Mouse (Mus musculus) small intestine, adult 2 months (tissue): ENCODE measurements at regions not wholly inside any gene's neighbourhood (a gene's known extent, or its start where the extent isn't known, plus 50 kb on each side); places are given as distances from the start of the nearest gene placed in this dataset.

ENCODE experiments used
- H3K27ac ChIP-seq: fragments of 200-500 bp; 2 replicates; pipeline ENCODE4 v1.5.1; 2012; ENCODE audit warnings: low read depth, low read length, control low read depth, inconsistent platforms; ENCODE audit not compliant: insufficient read depth
- H3K27me3 ChIP-seq: fragments of 200-500 bp; 2 replicates; pipeline ENCODE4 v1.6.1; 2012; ENCODE audit warnings: mild to moderate bottlenecking, moderate library complexity, low read length, inconsistent platforms; ENCODE audit not compliant: control insufficient read depth, insufficient read depth
- H3K36me3 ChIP-seq: fragments of 200-500 bp; 2 replicates; pipeline ENCODE4 v1.6.1; 2012; ENCODE audit warnings: mild to moderate bottlenecking, low read length, control low read depth, inconsistent platforms; ENCODE audit not compliant: control insufficient read depth, insufficient read depth
- H3K4me1 ChIP-seq: fragments of 200-500 bp; 2 replicates; pipeline ENCODE4 v1.6.1; 2012; ENCODE audit warnings: low read length, inconsistent platforms, mixed read lengths; ENCODE audit not compliant: control insufficient read depth, insufficient read depth, insufficient read length
- H3K4me3 ChIP-seq: fragments of 200-500 bp; 2 replicates; pipeline ENCODE4 v1.5.1; 2012; ENCODE audit warnings: low read depth, mild to moderate bottlenecking, control low read depth, inconsistent platforms, low read length, moderate library complexity
- CTCF ChIP-seq: fragments of 200-500 bp; IDR thresholded peaks from 2 replicates; pipeline ENCODE4 v1.5.1; 2012; ENCODE audit warnings: low read depth, mild to moderate bottlenecking, control low read depth, inconsistent platforms, low read length, moderate library complexity, mixed read lengths; ENCODE audit not compliant: insufficient replicate concordance, insufficient read length; ENCODE audit errors: extremely low read depth
- POLR2A ChIP-seq: fragments of 200-500 bp; IDR thresholded peaks from 2 replicates; pipeline ENCODE4 v1.6.1; 2012; ENCODE audit warnings: low read depth, mild to moderate bottlenecking, control low read depth, inconsistent platforms, low read length, moderate library complexity
- WGBS: fragments of 180-500 bp; shearing (Covaris S2); methylation state at CpG from one replicate; pipeline ENCODE4 v1.1.7; 2018; 5-methylcytosine and 5-hydroxymethylcytosine counted together

- Histone ChIP-seq H3K36me3 (no peaks in the 10 kb centered on the region), H3K4me3 (no peak overlapping the region), H3K4me1 (peaks cover 2% of the 10 kb centered on the region; the same call in 1 of the 2 replicates), H3K27me3 (no peaks in the 10 kb centered on the region), H3K27ac (no peak overlapping the region)
- TF ChIP-seq CTCF (no peak), POLR2A (no peak)
- 77% methylated on average over 6 of the region's 6 CpGs for WGBS
Measured at GRCm38 (mm10) chr7:129814149-129814860, 222.6 kb downstream of the Wdr11 start.

GRCm38 (mm10) chr7:129818833-129819232 is 227.2 kb downstream of the Wdr11 start:
- no peaks in the 10 kb centered on the region for H3K36me3 ChIP-seq
- no peak overlapping the region for H3K27ac ChIP-seq
- no peak for TF ChIP-seq CTCF
- TF ChIP-seq POLR2A: no peak
- peaks cover 2% of the 10 kb centered on the region; the same call in 1 of the 2 replicates for H3K4me1 ChIP-seq
- 94% methylated on average over 2 of the region's 2 CpGs for WGBS
- H3K27me3 ChIP-seq: no peaks in the 10 kb centered on the region
- no peak overlapping the region for H3K4me3 ChIP-seq

- Histone ChIP-seq H3K27ac (no peak overlapping the region), H3K27me3 (no peaks in the 10 kb centered on the region), H3K4me3 (no peak overlapping the region), H3K36me3 (no peaks in the 10 kb centered on the region), H3K4me1 (no peaks in the 10 kb centered on the region)
- WGBS: 91% methylated on average over 5 of the region's 5 CpGs
- TF ChIP-seq CTCF (no peak), POLR2A (no peak)
Measured at GRCm38 (mm10) chr7:129819651-129820050, 228.0 kb downstream of the Wdr11 start.

GRCm38 (mm10) chr7:129828970-129829369 is 237.3 kb downstream of the Wdr11 start:
- TF ChIP-seq CTCF (no peak), POLR2A (no peak)
- Histone ChIP-seq H3K4me1 (no peaks in the 10 kb centered on the region), H3K27ac (no peak overlapping the region), H3K4me3 (no peak overlapping the region), H3K27me3 (no peaks in the 10 kb centered on the region), H3K36me3 (no peaks in the 10 kb centered on the region)
- 93% methylated on average over 1 of the region's 1 CpGs for WGBS

GRCm38 (mm10) chr7:129832830-129833229 is 241.2 kb downstream of the Wdr11 start:
- no peak overlapping the region for H3K4me3 ChIP-seq
- no peaks in the 10 kb centered on the region for H3K4me1 ChIP-seq
- no peaks in the 10 kb centered on the region for H3K36me3 ChIP-seq
- no peak for TF ChIP-seq CTCF
- TF ChIP-seq POLR2A: no peak
- 87% methylated on average over 8 of the region's 8 CpGs for WGBS
- H3K27ac ChIP-seq: no peak overlapping the region
- no peaks in the 10 kb centered on the region for H3K27me3 ChIP-seq

GRCm38 (mm10) chr7:129842303-129843122 is 250.8 kb downstream of the Wdr11 start:
- TF ChIP-seq CTCF: no peak
- TF ChIP-seq POLR2A: no peak
- no peaks in the 10 kb centered on the region for H3K27me3 ChIP-seq
- H3K27ac ChIP-seq: no peak overlapping the region
- WGBS: 47% methylated on average over 10 of the region's 10 CpGs
- no peaks in the 10 kb centered on the region for H3K36me3 ChIP-seq
- no peak overlapping the region for H3K4me3 ChIP-seq
- H3K4me1 ChIP-seq: no peaks in the 10 kb centered on the region

DNA sequence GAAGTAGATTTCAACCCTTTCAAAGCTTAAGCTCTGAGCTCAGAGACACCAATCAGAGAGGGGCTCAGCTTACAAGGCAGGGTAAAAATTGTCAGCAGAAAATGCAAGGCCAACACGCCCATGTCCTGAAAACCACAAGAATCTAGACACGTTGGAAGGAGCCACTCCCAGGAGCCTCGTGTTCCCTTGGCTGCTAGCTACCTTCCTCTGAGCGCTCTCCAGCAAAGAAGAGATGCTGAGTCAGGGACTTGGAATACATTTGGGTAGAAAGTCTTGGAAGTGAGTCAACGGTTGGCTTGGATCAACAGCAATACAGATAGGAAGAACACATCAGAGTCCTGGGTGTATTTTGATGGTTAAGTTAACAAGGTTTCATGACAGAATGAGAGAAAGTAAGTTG is 255.5 kb downstream of the Wdr11 start:
- Histone ChIP-seq H3K36me3 (no peaks in the 10 kb centered on the region), H3K27ac (no peak overlapping the region), H3K4me1 (no peaks in the 10 kb centered on the region), H3K27me3 (no peaks in the 10 kb centered on the region), H3K4me3 (no peak overlapping the region)
- WGBS: 54% methylated on average over 5 of the region's 5 CpGs
- no peak for TF ChIP-seq POLR2A
- no peak for TF ChIP-seq CTCF
